Mouse (Mus musculus) forebrain, embryonic 10.5 days (tissue): ENCODE measurements around the gene Banf2. TPM values are rescaled to one million over a fixed set of nuclear protein-coding genes. Genes with fewer than 3 reads are reported as not detected.
A peak's percentile ranks its signal among the peaks of the same experiment; 100 is the strongest.

Experiments
- DNase-seq: peaks from one replicate; pipeline ENCODE4 v3.0.0-alpha.2; 2017; ENCODE audit warnings: low spot score; ENCODE audit errors: extremely low spot score
- H3K27ac ChIP-seq: fragments of 300-500 bp; sonication (generic); 2 replicates; pipeline ENCODE4 v1.5.1; 2016; ENCODE audit warnings: mild to moderate bottlenecking
- H3K27me3 ChIP-seq: fragments of 300-500 bp; sonication (generic); 2 replicates; pipeline ENCODE4 v1.6.1; 2016; ENCODE audit warnings: mild to moderate bottlenecking; ENCODE audit not compliant: poor library complexity, severe bottlenecking
- H3K36me3 ChIP-seq: fragments of 300-500 bp; sonication (generic); replicated peaks from 2 replicates; pipeline ENCODE4 v1.6.1; 2016; ENCODE audit warnings: mild to moderate bottlenecking, moderate library complexity
- H3K4me1 ChIP-seq: fragments of 300-500 bp; sonication (generic); 2 replicates; pipeline ENCODE4 v1.6.1; 2016
- H3K4me3 ChIP-seq: fragments of 300-500 bp; sonication (generic); 2 replicates; pipeline ENCODE4 v1.5.1; 2016; ENCODE audit warnings: mild to moderate bottlenecking, moderate library complexity
- H3K9me3 ChIP-seq: fragments of 300-500 bp; sonication (generic); 2 replicates; pipeline ENCODE4 v1.6.1; 2016; ENCODE audit warnings: mild to moderate bottlenecking, moderate library complexity
- WGBS: fragments of 180-500 bp; shearing (Covaris S2); methylation state at CpG from one replicate; pipeline ENCODE4 v1.1.7; 2016; 5-methylcytosine and 5-hydroxymethylcytosine counted together
- polyA plus RNA-seq: library from polyadenylated mRNA; unstranded; fragments of >200 nt; fragmentation: Nextera tagmentation; extraction: Ambion mirVana; gene quantifications from 2 replicates; pipeline ENCODE4 v1.2.1, GENCODE M21; 2016

The Banf2 gene
- polyA plus RNA-seq, 1 experiment from 2014 or later, result not detected

- DNase-seq, result no peak
- Histone ChIP-seq H3K4me3 (no peak overlapping the region), H3K4me1 (peaks cover 4% of the 10 kb centered on the region), H3K27me3 (no peaks in the 10 kb centered on the region), H3K27ac (no peak overlapping the region), H3K36me3 (no peaks in the 10 kb centered on the region), H3K9me3 (no peaks in the 10 kb centered on the region)
- WGBS, result 86% methylated on average over 3 of the region's 3 CpGs
Measured at GRCm38 (mm10) chr2:144078897-144079296, 46.0 kb downstream of the Banf2 start.

- H3K27me3 ChIP-seq, result 0 out of 2 replicates have a peak, but pooled peaks cover 3% of the 10 kb centered on the region
- no peaks in the 10 kb centered on the region for H3K9me3 ChIP-seq
- no peak overlapping the region for H3K4me3 ChIP-seq
- peak overlapping the region; percentile 82 for H3K27ac ChIP-seq
- H3K4me1 ChIP-seq, result peaks cover 22% of the 10 kb centered on the region
- no peak for DNase-seq
- 29% methylated on average over 18 of the region's 18 CpGs for WGBS
- H3K36me3 ChIP-seq, result no peaks in the 10 kb centered on the region
Measured at GRCm38 (mm10) chr2:144086183-144086847, 53.5 kb downstream of the Banf2 start.

- WGBS, result 69% methylated on average over 9 of the region's 9 CpGs
- DNase-seq, result no peak
- Histone ChIP-seq H3K36me3 (no peaks in the 10 kb centered on the region), H3K4me1 (peaks cover 22% of the 10 kb centered on the region), H3K27me3 (0 out of 2 replicates have a peak, but pooled peaks cover 3% of the 10 kb centered on the region), H3K27ac (no peak overlapping the region), H3K9me3 (no peaks in the 10 kb centered on the region), H3K4me3 (no peak overlapping the region)
Measured at GRCm38 (mm10) chr2:144087899-144088584, 55.2 kb downstream of the Banf2 start.

- Histone ChIP-seq H3K4me1 (peaks cover 20% of the 10 kb centered on the region), H3K4me3 (no peak overlapping the region), H3K27ac (no peak overlapping the region), H3K9me3 (no peaks in the 10 kb centered on the region), H3K27me3 (no peaks in the 10 kb centered on the region), H3K36me3 (no peaks in the 10 kb centered on the region)
- WGBS, result 90% methylated on average over 4 of the region's 4 CpGs
- no peak for DNase-seq
Measured at GRCm38 (mm10) chr2:144092767-144093166, 59.9 kb downstream of the Banf2 start.

- peaks cover 13% of the 10 kb centered on the region for H3K4me1 ChIP-seq
- H3K9me3 ChIP-seq, result no peaks in the 10 kb centered on the region
- no peak overlapping the region for H3K4me3 ChIP-seq
- H3K27me3 ChIP-seq, result no peaks in the 10 kb centered on the region
- no peak for DNase-seq
- no peak overlapping the region for H3K27ac ChIP-seq
- H3K36me3 ChIP-seq, result no peaks in the 10 kb centered on the region
- WGBS, result 54% methylated on average over 1 of the region's 1 CpGs
Measured at GRCm38 (mm10) chr2:144094721-144095120, 61.9 kb downstream of the Banf2 start.

- DNase-seq, result peak; percentile 46
- 60% methylated on average over 13 of the region's 13 CpGs for WGBS
- no peaks in the 10 kb centered on the region for H3K27me3 ChIP-seq
- peak overlapping the region; percentile 77 for H3K27ac ChIP-seq
- peak overlapping the region; percentile 8; the same call in 1 of the 2 replicates for H3K4me3 ChIP-seq
- no peaks in the 10 kb centered on the region for H3K36me3 ChIP-seq
- H3K9me3 ChIP-seq, result no peaks in the 10 kb centered on the region
- peaks cover 23% of the 10 kb centered on the region for H3K4me1 ChIP-seq
Measured at GRCm38 (mm10) chr2:144101463-144101961, 68.7 kb downstream of the Banf2 start.

GRCm38 (mm10) chr2:144107374-144107773 is 74.5 kb downstream of the Banf2 start:
- peaks cover 23% of the 10 kb centered on the region for H3K4me1 ChIP-seq
- no peak overlapping the region for H3K4me3 ChIP-seq
- H3K27ac ChIP-seq, result no peak overlapping the region
- no peak for DNase-seq
- no peaks in the 10 kb centered on the region for H3K27me3 ChIP-seq
- H3K9me3 ChIP-seq, result no peaks in the 10 kb centered on the region
- WGBS, result 92% methylated on average over 5 of the region's 5 CpGs
- H3K36me3 ChIP-seq, result no peaks in the 10 kb centered on the region

GRCm38 (mm10) chr2:144107810-144108209 is 75.0 kb downstream of the Banf2 start:
- no peak for DNase-seq
- Histone ChIP-seq H3K27me3 (no peaks in the 10 kb centered on the region), H3K27ac (no peak overlapping the region), H3K4me1 (peaks cover 21% of the 10 kb centered on the region), H3K4me3 (no peak overlapping the region), H3K9me3 (no peaks in the 10 kb centered on the region), H3K36me3 (no peaks in the 10 kb centered on the region)
- WGBS, result 85% methylated on average over 2 of the region's 2 CpGs

- no peak for DNase-seq
- Histone ChIP-seq H3K4me1 (peaks cover 21% of the 10 kb centered on the region), H3K27ac (no peak overlapping the region), H3K9me3 (no peaks in the 10 kb centered on the region), H3K4me3 (no peak overlapping the region), H3K36me3 (no peaks in the 10 kb centered on the region), H3K27me3 (no peaks in the 10 kb centered on the region)
- WGBS, result 91% methylated on average over 3 of the region's 3 CpGs
Measured at GRCm38 (mm10) chr2:144108376-144108775, 75.5 kb downstream of the Banf2 start.

GRCm38 (mm10) chr2:144111966-144112365 is 79.1 kb downstream of the Banf2 start:
- Histone ChIP-seq H3K4me1 (peaks cover 21% of the 10 kb centered on the region), H3K9me3 (no peaks in the 10 kb centered on the region), H3K4me3 (no peak overlapping the region), H3K27ac (peak overlapping the region; percentile 63), H3K36me3 (no peaks in the 10 kb centered on the region), H3K27me3 (no peaks in the 10 kb centered on the region)
- WGBS, result 73% methylated on average over 7 of the region's 7 CpGs
- no peak for DNase-seq

- Histone ChIP-seq H3K27me3 (no peaks in the 10 kb centered on the region), H3K9me3 (no peaks in the 10 kb centered on the region), H3K4me1 (peaks cover 21% of the 10 kb centered on the region), H3K27ac (no peak overlapping the region), H3K36me3 (no peaks in the 10 kb centered on the region), H3K4me3 (no peak overlapping the region)
- no peak for DNase-seq
- 91% methylated on average over 5 of the region's 5 CpGs for WGBS
Measured at GRCm38 (mm10) chr2:144112666-144113065, 79.8 kb downstream of the Banf2 start.

GRCm38 (mm10) chr2:144118061-144118460 is 85.2 kb downstream of the Banf2 start:
- H3K9me3 ChIP-seq, result no peaks in the 10 kb centered on the region
- WGBS, result 88% methylated on average over 2 of the region's 2 CpGs
- no peak overlapping the region for H3K4me3 ChIP-seq
- no peak overlapping the region for H3K27ac ChIP-seq
- H3K27me3 ChIP-seq, result no peaks in the 10 kb centered on the region
- H3K36me3 ChIP-seq, result no peaks in the 10 kb centered on the region
- no peak for DNase-seq
- H3K4me1 ChIP-seq, result no peaks in the 10 kb centered on the region

- WGBS, result 87% methylated on average over 7 of the region's 7 CpGs
- no peaks in the 10 kb centered on the region for H3K4me1 ChIP-seq
- no peaks in the 10 kb centered on the region for H3K9me3 ChIP-seq
- no peak overlapping the region for H3K4me3 ChIP-seq
- H3K27ac ChIP-seq, result no peak overlapping the region
- no peak for DNase-seq
- H3K36me3 ChIP-seq, result no peaks in the 10 kb centered on the region
- H3K27me3 ChIP-seq, result no peaks in the 10 kb centered on the region
Measured at GRCm38 (mm10) chr2:144120186-144120823, 87.4 kb downstream of the Banf2 start.
